Mouse (Mus musculus) liver, embryonic 12.5 days (tissue): ENCODE measurements around the gene Crygs. TPM values are rescaled to one million over a fixed set of nuclear protein-coding genes. Genes with fewer than 3 reads are reported as not detected.
"Not testable (repeated sequence)": the region's sequence is repeated elsewhere in the genome, so short reads cannot be mapped to it uniquely, and the experiment has no call there.

Experiments used
- ATAC-seq: fragments of 200-750 bp; cut with Nextera tagmentation; 2 replicates; pipeline ENCODE4 v1.8.0; 2017; ENCODE audit warnings: moderate number of reproducible peaks, mild to moderate bottlenecking, moderate library complexity
- H3K27ac ChIP-seq: fragments of 300-500 bp; sonication (generic); 2 replicates; pipeline ENCODE4 v1.5.1; 2016; ENCODE audit warnings: mild to moderate bottlenecking
- H3K27me3 ChIP-seq: fragments of 300-500 bp; sonication (generic); replicated peaks from 2 replicates; pipeline ENCODE4 v1.6.1; 2016; ENCODE audit warnings: mild to moderate bottlenecking, moderate library complexity
- H3K36me3 ChIP-seq: fragments of 300-500 bp; sonication (generic); 2 replicates; pipeline ENCODE4 v1.6.1; 2016; ENCODE audit warnings: mild to moderate bottlenecking, moderate library complexity
- H3K4me1 ChIP-seq: fragments of 300-500 bp; sonication (generic); 2 replicates; pipeline ENCODE4 v1.6.1; 2016
- H3K4me2 ChIP-seq: fragments of 300-500 bp; sonication (generic); 2 replicates; pipeline ENCODE4 v1.6.1; 2016; ENCODE audit warnings: mild to moderate bottlenecking, moderate library complexity
- H3K4me3 ChIP-seq: fragments of 300-500 bp; sonication (generic); 2 replicates; pipeline ENCODE4 v1.5.1; 2016; ENCODE audit warnings: mild to moderate bottlenecking, moderate library complexity
- H3K9ac ChIP-seq: fragments of 300-500 bp; sonication (generic); 2 replicates; pipeline ENCODE4 v1.6.1; 2016; ENCODE audit warnings: mild to moderate bottlenecking, moderate library complexity
- H3K9me3 ChIP-seq: fragments of 300-500 bp; sonication (generic); replicated peaks from 2 replicates; pipeline ENCODE4 v1.6.1; 2016; ENCODE audit warnings: mild to moderate bottlenecking, moderate library complexity
- WGBS: fragments of 180-500 bp; shearing (Covaris S2); methylation state at CpG from one replicate; pipeline ENCODE4 v1.1.7; 2016; ENCODE audit not compliant: insufficient replicate concordance; 5-methylcytosine and 5-hydroxymethylcytosine counted together
- polyA plus RNA-seq: library from polyadenylated mRNA; unstranded; fragments of >200 nt; fragmentation: Nextera tagmentation; extraction: Ambion mirVana; gene quantifications from 2 replicates; pipeline ENCODE4 v1.2.1, GENCODE M21; 2016

Gene Crygs
- polyA plus RNA-seq, 1 experiment from 2014 or later: 0.19 TPM

GRCm38 (mm10) chr16:22779228-22779835 lies 32.0 kb downstream of the Crygs start:
- Histone ChIP-seq H3K4me1 (no peaks in the 10 kb centered on the region), H3K36me3 (no peaks in the 10 kb centered on the region), H3K9ac (no peak overlapping the region), H3K27ac (no peak overlapping the region), H3K27me3 (no peaks in the 10 kb centered on the region), H3K4me3 (no peak overlapping the region), H3K9me3 (0 out of 2 replicates have a peak, but pooled peaks cover 2% of the 10 kb centered on the region), H3K4me2 (no peak overlapping the region)
- WGBS: 69% methylated on average over 3 of the region's 3 CpGs
- no peak for ATAC-seq

- H3K4me3 ChIP-seq, H3K4me1 ChIP-seq, H3K4me2 ChIP-seq, H3K27ac ChIP-seq, H3K9me3 ChIP-seq, H3K36me3 ChIP-seq, H3K27me3 ChIP-seq, H3K9ac ChIP-seq, ATAC-seq: not testable (repeated sequence)
- WGBS: 77% methylated on average over 12 of the region's 12 CpGs
Observed at GRCm38 (mm10) chr16:22778296-22778695, 33.1 kb downstream of the Crygs start.

GRCm38 (mm10) chr16:22775471-22775985 lies 35.8 kb downstream of the Crygs start:
- WGBS: 53% methylated on average over 5 of the region's 5 CpGs

GRCm38 (mm10) chr16:22768661-22769060 lies 42.7 kb downstream of the Crygs start:
- no peaks in the 10 kb centered on the region for H3K9me3 ChIP-seq
- no peak for ATAC-seq
- H3K4me3 ChIP-seq: no peak overlapping the region
- H3K4me1 ChIP-seq: no peaks in the 10 kb centered on the region
- H3K27ac ChIP-seq: no peak overlapping the region
- H3K9ac ChIP-seq: no peak overlapping the region
- H3K4me2 ChIP-seq: no peak overlapping the region
- WGBS: 76% methylated on average over 8 of the region's 8 CpGs
- no peaks in the 10 kb centered on the region for H3K27me3 ChIP-seq
- H3K36me3 ChIP-seq: no peaks in the 10 kb centered on the region

More at GRCm38 (mm10) chr16:22775471-22775985, 35.8 kb downstream of the Crygs start:
- ATAC-seq: no peak
- H3K27me3 ChIP-seq: no peaks in the 10 kb centered on the region
- no peaks in the 10 kb centered on the region for H3K36me3 ChIP-seq
- no peak overlapping the region for H3K4me3 ChIP-seq
- H3K4me2 ChIP-seq: no peak overlapping the region
- no peaks in the 10 kb centered on the region for H3K9me3 ChIP-seq
- no peaks in the 10 kb centered on the region for H3K4me1 ChIP-seq
- H3K27ac ChIP-seq: no peak overlapping the region
- no peak overlapping the region for H3K9ac ChIP-seq

- H3K4me3 ChIP-seq: no peak overlapping the region
- no peaks in the 10 kb centered on the region for H3K27me3 ChIP-seq
- no peaks in the 10 kb centered on the region for H3K4me1 ChIP-seq
- no peaks in the 10 kb centered on the region for H3K36me3 ChIP-seq
- no peak overlapping the region for H3K9ac ChIP-seq
- no peaks in the 10 kb centered on the region for H3K9me3 ChIP-seq
- ATAC-seq: no peak
- no peak overlapping the region for H3K27ac ChIP-seq
- H3K4me2 ChIP-seq: no peak overlapping the region
- 71% methylated on average over 3 of the region's 3 CpGs for WGBS
Observed at GRCm38 (mm10) chr16:22767405-22767804, 44.0 kb downstream of the Crygs start.

GRCm38 (mm10) chr16:22766738-22767211 lies 44.6 kb downstream of the Crygs start:
- ATAC-seq: no peak
- no peaks in the 10 kb centered on the region for H3K36me3 ChIP-seq
- no peaks in the 10 kb centered on the region for H3K27me3 ChIP-seq
- H3K4me2 ChIP-seq: no peak overlapping the region
- H3K9me3 ChIP-seq: no peaks in the 10 kb centered on the region
- H3K4me1 ChIP-seq: no peaks in the 10 kb centered on the region
- 67% methylated on average over 16 of the region's 16 CpGs for WGBS
- H3K9ac ChIP-seq: no peak overlapping the region
- no peak overlapping the region for H3K27ac ChIP-seq
- no peak overlapping the region for H3K4me3 ChIP-seq

GRCm38 (mm10) chr16:22765531-22765930 lies 45.8 kb downstream of the Crygs start:
- Histone ChIP-seq H3K36me3 (no peaks in the 10 kb centered on the region), H3K9me3 (no peaks in the 10 kb centered on the region), H3K9ac (no peak overlapping the region), H3K27ac (no peak overlapping the region), H3K4me3 (no peak overlapping the region), H3K4me2 (no peak overlapping the region), H3K27me3 (no peaks in the 10 kb centered on the region), H3K4me1 (no peaks in the 10 kb centered on the region)
- WGBS: 77% methylated on average over 7 of the region's 7 CpGs
- ATAC-seq: no peak

Other genes with a start within 250 kb of the Crygs start
- gene Dgkg, start 154.4 kb downstream of the Crygs start, polyA plus RNA-seq: 0.89 and 0.91 TPM in 2 replicates
- 31.1 and 33.3 TPM in 2 replicates for gene Tbccd1, start 46.1 kb upstream of the Crygs start, polyA plus RNA-seq
- 95.2 and 97.9 TPM in 2 replicates for gene Dnajb11, start 46.3 kb upstream of the Crygs start, polyA plus RNA-seq
- gene Ahsg, start 79.7 kb upstream of the Crygs start, polyA plus RNA-seq: 184 and 190 TPM in 2 replicates
- gene Fetub, start 106.8 kb upstream of the Crygs start, polyA plus RNA-seq: 0.35 and 0.69 TPM in 2 replicates
- 0.10 and 0.13 TPM in 2 replicates for gene Hrg, start 139.5 kb upstream of the Crygs start, polyA plus RNA-seq
- gene Kng2, start 217.9 kb upstream of the Crygs start, polyA plus RNA-seq: 0.93 and 1.1 TPM in 2 replicates
- 145 and 151 TPM in 2 replicates for gene Kng1, start 246.3 kb upstream of the Crygs start, polyA plus RNA-seq